Mouse (Mus musculus) retina, postnatal 1 day (tissue): ENCODE data around the gene Rgp1.
"Not testable (repeated sequence)": the region's sequence is repeated elsewhere in the genome, so short reads cannot be mapped to it uniquely, and the experiment has no call there.

Experiments
- DNase-seq: peaks from one replicate; pipeline ENCODE4 v3.0.0-alpha.2; 2012

Rgp1 gene

DNA sequence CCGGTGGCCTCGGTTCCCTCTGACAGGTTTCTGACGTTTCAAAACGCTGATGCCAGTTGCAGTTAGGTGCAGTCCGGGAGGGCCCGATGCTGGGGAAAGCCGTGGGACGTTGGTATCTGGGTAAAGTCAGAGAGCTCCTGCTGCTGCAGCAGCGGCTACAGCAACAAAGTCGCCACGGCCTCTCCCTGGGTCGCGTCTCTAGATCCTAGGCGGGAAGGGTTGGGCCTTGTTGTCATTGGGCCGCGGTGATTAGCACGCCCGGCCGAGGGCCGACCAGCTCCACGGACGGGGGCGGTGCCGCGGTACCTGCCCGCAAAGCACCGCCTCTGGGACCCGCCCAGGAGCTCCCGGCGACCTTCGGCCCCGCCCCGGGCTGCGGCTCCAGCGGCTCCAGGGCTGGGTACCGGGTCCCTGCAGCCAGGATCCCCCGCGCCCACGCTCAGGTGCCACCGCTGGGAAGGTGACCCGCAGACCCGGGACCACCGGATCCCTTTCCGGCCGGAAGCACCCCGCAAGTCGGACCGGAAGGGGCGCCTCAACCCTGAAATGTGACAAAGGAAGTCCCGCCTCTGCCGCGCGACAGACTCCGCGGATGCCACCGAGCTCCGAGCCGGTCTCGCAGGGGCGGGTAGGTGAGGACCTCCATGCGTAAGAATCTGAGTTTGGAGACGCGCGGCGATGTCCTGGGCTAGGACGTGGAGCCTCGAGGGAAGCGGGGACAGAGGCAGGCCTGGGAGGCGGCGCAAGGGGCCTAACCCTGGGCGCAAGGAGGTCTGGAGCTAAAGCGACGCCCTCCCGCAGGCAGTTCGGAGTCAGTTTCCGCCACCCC lies at the start of gene Rgp1, which contains the start of gene Gba2:
Gene Rgp1 (plus strand): TSS at position 340 of the 829 bp plus-strand sequence.
Gene Gba2 (minus strand): TSS at position 498 of the 829 bp plus-strand sequence.
- DNase-seq = peak; percentile 89

DNA sequence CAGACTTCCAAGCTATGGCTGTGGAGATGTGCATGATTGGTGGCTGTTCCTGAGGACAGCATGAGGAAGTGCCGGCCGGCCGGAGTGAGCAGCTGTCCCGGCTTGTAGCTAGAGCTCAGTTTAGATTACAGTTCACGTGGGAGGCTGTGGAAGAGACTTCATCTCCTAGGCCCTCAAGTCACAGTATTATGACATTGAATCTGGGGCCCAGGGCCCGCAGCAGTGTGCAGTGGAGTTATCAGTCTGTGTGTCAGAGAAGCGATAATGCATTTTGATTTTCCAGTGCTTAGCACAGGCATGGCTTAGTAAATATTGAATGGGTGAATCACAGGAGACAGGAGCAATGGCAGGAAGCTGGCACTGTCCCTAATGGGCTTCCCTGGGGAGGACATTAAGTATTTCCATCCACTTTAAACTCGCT lies 48.4 kb upstream of the Rgp1 start:
- peak; percentile 26 for DNase-seq

DNA sequence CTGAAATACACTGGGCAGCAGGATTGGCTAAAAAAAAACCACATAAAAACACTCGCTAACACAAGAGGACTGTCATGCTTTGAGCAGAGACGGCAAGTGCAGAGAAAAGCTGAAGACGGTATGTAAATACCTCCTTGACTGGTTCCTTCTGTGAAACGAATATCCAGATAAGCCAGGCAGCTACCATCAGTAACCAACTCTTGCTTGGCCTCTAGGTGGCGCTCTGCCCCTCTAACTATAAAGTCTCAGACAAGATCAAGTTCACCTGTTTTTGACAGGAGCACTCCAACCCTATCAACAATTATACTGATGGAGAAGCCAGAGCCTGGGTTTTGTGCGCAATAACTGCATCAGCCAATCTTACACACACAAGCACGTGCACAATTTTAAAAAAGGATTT lies 47.9 kb upstream of the Rgp1 start:
- peak; percentile 76 for DNase-seq

DNA sequence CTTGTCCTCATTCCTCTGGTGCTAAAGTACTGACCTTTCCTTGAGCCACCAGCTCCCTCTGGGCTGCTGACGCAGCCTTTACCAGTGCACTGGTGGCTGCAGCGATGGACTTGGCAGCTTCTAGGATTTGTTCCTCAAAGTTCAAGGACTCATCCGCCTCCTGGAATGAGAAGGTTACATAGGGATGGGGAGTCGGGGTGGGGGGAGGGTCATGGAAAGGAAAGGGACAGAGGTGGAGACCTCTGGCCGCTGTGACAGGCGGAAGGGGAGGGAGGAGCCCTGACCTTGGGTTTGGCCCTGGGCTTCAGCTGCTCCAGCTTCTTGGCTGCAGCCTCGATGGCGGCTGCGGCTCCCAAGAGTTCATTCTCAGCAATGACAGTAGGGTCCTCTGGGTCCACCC lies 45.2 kb upstream of the Rgp1 start:
- no peak for DNase-seq

DNA sequence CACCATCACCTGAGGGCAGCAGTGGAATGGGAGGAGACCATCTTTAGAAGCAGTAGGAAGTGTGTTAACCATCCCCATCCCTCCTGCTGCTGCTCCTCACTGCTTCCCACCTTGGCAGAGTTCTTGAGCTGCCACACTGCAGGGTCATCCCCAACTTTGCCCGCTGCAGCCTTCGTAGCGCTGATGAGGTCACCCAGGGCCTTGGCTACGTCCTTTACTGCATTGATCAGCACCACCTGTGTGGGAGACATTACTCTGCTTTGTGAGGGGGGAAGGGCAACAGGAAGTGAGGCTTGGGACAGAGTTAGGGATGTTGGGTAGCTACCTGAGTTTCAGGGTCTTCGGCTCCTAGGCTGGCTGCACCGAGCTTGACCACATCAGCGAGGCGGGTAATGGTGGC lies 42.9 kb upstream of the Rgp1 start:
- DNase-seq = no peak

DNA sequence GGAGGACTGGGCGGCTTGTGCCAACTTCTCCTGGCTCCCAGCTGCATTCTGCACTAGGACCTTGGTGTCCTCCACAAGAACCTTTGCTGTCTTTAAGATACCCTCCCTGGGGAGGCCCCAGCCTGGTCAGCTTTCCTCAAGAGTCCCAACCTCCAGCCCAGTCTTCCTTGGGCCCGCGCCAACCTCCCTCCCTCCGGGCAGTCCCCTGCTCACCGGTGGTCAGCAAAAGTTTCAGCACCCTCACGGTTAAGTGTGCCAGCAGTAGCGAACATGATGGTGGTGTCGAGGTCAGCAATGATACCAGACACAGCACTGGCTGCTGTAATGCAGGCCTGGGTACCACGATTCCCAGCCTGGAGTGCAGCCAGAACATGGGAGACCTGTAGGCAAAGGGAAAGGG lies 42.5 kb upstream of the Rgp1 start:
- no peak for DNase-seq

DNA sequence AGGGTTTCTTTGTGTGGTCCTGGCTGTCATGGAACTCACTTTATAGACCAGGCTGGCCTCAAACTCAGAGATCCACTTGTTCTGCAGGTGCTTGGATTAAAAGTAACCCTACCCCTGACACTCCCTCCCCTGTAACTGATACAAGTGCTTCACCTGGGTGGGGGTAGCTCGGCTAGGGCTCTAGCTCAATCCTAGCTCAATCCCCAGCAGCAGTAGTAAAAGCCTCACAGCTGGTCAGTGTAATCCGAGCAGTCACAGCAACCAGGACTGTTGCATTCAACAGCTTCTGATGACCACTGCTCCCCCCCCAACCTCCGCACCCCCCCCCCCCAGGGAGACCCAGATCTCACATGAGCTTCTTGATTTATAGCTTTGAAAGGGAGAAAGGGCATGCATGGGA lies 36.5 kb upstream of the Rgp1 start:
- no peak for DNase-seq

DNA sequence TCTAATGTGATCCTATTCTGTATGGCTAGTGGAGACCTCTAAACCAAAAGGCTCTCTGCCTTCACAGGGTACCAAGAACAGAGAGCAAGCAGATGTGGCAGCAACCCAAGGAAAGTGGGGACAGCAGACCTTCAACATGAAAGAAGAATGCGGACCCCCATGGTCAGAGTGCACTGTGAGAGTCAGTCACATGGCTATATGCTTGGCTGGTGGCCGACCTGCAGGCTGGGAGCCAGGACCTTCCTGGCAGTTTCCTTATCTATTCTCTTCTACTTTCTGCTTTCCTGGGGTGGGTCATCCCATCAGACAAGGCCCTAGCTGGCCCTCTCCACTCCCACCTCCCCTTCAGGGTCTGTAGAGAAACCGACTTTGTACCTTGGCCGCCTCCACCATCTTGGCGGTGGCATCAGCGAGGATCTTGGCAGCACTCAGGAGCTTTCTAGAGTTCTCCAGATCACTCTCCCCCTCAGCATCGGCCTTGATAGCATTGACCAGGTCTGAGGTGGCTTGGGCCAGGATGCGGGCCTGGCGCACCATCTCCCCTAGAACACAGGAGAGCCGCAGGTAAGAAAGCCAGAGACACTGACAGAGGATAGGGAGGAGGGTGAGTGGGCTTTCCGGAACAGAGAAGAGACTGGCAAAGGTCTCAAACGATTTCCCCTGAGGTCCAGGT lies 32.0 kb upstream of the Rgp1 start:
- DNase-seq = no peak

DNA sequence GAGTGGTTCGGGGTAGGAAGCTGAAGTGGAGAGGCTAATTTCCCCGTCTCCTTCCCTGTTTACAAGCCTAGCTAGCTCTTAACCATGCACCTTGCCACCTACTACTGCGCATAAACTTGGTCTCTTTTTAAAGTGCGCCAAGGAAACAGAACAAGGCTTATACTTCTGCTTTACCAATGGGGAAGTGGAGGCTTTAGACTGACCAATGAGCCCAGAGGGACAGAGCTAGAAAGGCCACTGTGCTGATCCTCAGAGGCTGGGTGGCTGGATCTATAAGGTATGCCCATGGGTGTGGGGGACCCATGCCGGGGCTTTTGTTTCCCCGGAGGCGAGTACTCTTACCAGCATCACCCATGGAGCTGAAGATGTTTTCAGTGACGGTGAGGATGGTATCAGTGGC lies 31.4 kb upstream of the Rgp1 start:
- no peak for DNase-seq

DNA sequence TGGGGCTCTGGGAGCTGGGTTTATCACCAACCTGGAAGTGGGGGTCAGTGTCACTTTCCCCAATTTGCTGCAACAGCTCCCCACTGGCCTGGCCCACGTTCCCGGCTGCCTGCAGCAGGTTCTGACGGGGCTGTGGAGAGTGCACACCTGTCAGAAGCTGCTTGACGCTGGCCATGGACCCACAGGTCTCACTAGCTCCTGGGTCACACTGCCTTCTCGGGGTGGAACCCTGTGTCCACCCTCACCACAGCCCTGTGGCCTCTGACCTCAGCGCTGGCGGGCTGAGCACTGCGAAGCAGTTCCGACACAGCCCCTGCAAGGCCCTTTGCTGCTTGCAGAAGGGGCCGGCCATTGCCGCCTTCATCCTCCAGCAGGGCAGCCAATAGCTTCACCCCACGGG lies 29.5 kb upstream of the Rgp1 start:
- DNase-seq = no peak

DNA sequence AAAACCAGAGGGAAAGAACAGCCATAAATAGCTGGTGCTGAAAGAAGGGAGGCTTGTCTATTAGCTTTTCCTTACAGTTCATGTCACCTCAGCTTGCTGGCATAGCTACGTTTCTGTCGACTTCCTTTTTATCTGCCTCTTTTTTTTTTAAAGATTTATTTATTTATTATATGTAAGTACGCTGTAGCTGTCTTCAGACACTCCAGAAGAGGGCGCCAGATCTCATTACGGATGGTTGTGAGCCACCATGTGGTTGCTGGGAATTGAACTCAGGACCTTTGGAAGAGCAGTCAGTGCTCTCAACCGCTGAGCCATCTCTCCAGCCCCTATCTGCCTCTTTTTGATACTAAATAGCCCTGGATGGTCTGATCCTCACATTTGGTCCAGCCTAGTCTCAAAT lies 26.7 kb upstream of the Rgp1 start:
- not testable (repeated sequence) for DNase-seq

DNA sequence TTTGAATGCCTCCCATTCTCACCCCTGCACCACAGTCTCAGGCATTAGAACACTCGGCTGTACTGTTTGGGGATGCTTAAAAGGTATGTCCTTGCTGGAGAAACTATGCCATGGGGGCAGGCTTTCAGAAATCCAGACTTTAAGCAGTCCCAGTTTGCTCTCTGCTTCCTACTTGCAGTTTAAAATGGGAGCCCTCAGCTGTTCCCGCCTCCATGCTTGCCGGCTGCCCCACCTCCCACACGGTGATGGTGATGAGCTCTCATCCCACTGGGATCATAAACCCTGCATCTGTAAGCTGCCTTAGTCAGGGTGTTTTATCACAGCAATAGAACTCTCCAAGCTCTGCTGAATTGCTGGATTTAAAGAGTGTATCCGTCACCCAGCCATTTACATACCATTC lies 26.1 kb upstream of the Rgp1 start:
- DNase-seq = no peak

DNA sequence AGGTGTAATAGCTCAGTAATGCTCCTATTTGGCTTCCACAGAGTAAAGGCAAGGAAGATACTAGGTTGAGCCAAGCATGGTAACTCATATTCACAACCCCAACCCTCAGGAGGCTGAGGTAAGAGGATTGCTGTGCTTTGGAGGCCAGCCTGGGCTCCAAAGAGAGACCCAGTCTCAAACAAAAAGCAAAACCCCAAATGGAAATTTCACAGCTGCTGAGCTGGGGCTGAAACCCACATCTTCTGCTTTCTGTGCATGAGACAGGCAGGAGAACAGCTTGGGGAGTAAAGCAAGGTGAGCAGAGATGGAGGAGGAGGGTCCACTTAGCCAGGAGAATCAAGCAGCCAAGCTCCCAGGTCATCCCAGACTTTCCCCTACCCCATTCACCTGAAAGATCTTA lies 24.6 kb upstream of the Rgp1 start:
- no peak for DNase-seq

DNA sequence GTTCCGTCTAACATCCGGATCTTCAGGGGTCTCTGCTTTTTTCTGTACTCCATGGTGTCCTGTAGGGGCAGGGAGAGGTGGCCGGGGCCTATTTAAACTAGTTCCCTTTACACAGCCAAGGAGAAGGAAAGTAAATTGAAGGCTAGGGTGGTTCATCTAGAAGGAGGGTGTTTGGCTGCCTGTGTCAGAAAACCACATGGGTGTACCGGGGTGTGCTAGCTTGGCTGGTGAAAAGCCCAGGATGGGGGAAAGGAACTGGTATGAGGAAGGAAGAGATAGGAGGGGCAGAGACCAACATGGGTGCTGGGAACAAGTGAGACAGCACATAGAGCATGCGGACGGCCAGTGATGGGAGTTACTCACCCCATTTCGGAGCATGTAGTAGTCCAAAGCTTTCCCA lies 22.6 kb upstream of the Rgp1 start:
- DNase-seq = no peak

DNA sequence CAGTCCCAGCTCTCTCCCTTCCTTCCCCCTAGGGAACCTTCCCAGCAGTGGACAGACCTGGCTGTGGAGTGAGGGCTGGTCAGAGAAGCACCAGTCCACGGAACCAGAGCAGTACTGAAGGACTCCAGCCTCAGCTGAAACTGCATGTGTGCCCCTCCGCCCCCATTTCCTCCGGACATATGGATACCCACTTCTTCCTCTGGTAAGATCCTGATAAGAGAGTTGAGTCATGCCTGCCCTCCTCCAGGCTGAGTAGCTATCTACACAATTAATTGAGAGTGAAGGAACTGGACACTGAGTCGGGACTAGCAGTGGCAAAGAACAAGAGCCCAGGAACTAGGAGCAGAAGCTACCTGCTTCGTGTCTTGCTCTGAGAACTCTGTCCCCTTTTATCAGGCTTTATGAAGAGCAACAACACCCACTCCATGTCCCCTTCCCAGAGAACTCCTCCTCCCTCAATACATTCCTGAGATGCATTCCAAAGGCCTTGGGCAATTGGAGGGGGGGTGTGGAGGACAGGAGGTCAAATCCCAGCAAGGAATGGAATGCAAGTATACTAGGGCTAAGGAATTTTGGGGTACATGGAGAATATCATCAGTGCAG lies 20.4 kb upstream of the Rgp1 start:
- peak; percentile 24 for DNase-seq

DNA sequence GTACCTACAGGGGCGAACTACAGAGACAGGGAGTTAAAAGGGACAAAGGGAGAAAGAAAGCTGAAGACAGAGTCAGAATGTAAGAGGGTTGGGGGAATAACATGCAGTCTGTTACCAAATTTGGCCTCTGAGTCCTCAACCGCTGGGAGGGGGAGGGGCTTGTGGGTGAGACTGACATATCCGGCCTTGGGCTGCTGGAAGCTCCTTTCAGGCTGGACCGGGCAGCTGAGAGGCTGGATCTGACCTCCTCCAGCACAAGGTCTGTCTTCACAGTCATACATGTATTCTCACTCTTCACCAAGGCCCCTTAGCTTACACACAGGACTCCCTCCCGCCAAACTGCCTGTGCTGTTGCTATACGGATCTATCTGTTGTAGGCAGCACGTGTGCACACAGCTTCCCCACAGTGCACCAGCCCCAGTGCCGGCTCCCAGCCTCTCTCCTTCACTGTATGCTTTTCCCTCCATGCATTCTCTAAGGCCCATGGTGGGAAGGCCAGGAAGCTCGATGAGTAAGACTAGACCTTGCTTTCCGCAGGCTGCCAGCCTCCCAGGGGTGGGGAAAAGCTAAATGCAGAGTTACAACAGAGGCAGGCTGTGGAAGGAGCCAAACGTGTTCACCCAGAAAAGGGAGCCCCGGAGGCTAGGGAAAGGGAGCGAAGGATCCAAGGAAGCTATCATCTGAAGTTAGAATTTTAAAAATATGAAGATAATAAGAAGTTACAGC lies 19.7 kb upstream of the Rgp1 start:
- DNase-seq = peak; percentile 36

DNA sequence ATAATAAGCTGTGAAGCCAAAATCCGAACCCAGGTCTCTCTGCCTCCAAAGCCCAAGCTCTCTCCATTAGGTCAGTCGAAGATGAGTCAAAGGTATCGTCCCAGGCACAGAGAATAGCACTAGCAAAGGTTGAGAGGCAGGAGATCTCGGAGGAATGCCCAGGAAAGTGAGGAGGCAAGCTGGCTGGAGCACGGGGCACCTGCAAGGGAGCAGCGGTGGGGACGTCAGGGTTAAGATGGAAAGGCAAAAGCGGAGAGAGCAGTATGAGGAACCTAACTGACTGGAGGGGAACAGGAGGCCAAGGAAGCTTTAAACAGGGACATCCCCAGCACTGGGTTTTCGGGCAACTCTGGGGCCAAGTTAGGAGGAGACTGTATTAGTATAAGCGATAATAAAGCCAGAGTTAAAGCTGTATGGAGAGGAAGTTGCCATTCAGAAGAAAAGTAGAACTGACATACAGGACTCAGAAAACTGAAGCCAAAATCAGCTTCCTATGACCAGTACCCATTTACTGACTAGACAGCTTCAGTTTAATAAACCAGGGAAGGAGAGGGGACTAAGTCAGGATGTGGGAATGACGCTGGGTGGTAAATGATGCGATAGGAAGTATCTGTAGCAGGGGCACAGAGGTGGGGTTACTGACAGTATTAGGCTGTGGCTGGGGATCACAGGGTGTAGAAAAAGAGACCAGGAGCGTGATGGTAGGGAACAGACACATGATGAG lies 18.8 kb upstream of the Rgp1 start:
- DNase-seq = no peak

DNA sequence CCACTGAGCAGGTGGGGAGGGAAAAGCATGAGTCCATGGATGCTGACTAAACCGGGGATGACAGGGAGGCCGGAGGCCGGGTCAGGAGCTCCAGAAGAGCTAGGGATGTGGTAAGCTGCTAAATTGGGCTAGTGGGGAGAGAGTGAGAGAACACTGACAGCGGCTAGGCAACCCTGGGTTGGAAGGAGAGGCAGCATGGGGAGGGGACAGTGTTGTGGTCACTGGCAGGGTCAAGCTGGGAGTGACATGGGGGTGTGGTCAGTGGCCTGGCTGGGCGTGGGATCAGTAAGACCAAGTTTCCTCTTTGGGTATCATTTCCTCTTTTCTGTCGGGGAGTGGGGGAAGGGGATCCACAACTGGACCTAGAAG lies 18.3 kb upstream of the Rgp1 start:
- no peak for DNase-seq

DNA sequence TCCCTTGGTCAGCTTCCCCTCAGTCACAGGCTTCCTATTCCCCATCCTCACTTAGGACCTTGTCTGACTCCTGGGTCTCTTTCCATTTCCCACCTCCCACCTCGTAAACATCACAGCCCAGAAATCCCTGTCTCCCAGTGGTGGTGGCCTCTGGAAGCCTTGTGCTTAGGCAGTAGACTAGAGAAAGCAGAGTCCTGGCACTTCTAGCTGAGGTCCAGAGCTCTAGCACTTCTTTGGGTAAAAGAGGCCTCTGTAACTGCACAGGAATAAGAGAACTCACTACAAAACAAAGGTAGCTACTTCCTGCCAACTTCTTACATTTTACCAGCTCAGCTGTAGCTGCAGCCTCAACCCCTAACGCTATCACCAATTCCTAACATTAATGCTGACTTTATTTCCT lies 17.5 kb upstream of the Rgp1 start:
- DNase-seq = no peak

DNA sequence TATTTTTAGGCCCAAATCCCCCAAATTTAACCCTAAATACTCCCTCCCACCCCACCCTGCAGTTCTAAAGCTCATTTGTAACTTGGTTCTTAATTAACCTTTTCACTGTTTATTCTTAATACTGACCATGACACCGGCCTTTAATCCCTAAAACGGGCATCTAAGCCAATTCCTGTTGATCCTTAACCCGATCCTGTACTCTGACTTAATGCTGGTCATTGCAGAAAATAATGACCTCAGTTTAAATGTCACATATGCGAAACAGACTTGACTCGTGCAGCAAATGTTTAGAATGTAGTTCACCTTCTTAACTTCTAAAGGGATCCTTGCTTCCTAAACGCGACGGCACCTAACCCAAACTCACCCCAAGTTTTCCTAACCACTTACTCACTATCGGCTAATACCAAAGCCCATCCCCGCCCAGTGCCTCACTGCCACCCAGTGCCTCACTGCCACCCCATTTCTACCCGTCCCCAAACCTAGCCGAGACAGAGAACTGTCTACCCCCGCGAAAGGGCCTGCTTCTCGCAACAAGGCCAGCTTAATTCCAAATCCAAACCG lies 17.0 kb upstream of the Rgp1 start:
- no peak for DNase-seq

DNA sequence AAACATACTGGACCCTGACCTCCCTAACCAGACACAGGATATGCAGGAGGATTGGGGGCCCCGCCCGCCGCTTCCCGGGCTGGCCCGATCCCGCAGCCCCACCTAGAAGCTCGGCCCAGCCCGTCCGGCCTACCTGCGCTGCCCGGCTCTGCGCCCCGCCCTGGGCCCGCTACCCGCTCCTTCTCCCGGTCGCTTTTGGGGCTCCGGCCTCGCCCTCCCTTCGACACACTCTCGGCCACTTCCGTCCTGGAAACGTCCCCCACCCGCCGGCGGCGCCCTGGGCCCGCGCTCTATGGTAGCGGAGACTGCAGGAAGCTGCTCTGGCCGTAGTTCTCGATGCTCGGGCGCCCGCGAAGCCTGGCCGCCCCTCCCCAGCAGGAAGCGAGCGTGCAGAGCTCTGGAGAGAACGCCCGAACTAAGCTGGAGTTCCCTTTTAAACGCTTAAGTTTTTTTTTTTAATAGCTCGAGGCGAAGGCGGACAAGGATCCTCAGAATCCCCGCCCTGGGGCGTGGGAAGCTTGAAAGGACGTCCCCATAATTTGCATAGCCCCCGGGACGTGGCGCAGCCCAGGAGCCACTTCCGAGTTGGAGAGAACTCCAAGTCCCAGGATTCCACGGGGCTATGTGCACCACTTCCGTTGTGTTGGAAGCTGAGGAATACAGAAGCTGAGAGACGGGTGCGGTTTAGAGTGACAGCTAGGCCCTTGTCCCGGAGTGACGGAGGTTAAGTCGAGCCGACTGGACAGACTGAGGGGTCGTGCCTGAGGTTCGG lies 16.3 kb upstream of the Rgp1 start, which contains the start of the genes Creb3 and Tln1:
Gene Creb3 (plus strand): TSS at position 336 of the 772 bp plus-strand sequence.
Gene Tln1 (minus strand): TSS at position 695 of the 772 bp plus-strand sequence.
- DNase-seq = peak; percentile 98
